Mouse (Mus musculus) forebrain, embryonic 12.5 days (tissue): Measurements from ENCODE around the gene Acss2. TPM values are rescaled to one million over a fixed set of nuclear protein-coding genes. Genes with fewer than 3 reads are reported as not detected.
"Not testable (repeated sequence)": the region's sequence is repeated elsewhere in the genome, so short reads cannot be mapped to it uniquely, and the experiment has no call there.

Experiments
- ATAC-seq: fragments of 200-750 bp; cut with Nextera tagmentation; 2 replicates; pipeline ENCODE4 v1.8.0; 2017; ENCODE audit warnings: moderate TSS enrichment; ENCODE audit not compliant: low FRiP score
- H3K27ac ChIP-seq: fragments of 300-500 bp; sonication (generic); 2 replicates; pipeline ENCODE4 v1.5.1; 2016; ENCODE audit warnings: mild to moderate bottlenecking
- H3K27me3 ChIP-seq: fragments of 300-500 bp; sonication (generic); 2 replicates; pipeline ENCODE4 v1.6.1; 2016; ENCODE audit warnings: mild to moderate bottlenecking
- H3K36me3 ChIP-seq: fragments of 300-500 bp; sonication (generic); replicated peaks from 2 replicates; pipeline ENCODE4 v1.6.1; 2016; ENCODE audit warnings: mild to moderate bottlenecking
- H3K4me1 ChIP-seq: fragments of 300-500 bp; sonication (generic); 2 replicates; pipeline ENCODE4 v1.6.1; 2016
- H3K4me2 ChIP-seq: fragments of 300-500 bp; sonication (generic); 2 replicates; pipeline ENCODE4 v1.6.1; 2016; ENCODE audit warnings: mild to moderate bottlenecking, moderate library complexity
- H3K4me3 ChIP-seq: fragments of 300-500 bp; sonication (generic); replicated peaks from 2 replicates; pipeline ENCODE4 v1.5.1; 2016; ENCODE audit warnings: mild to moderate bottlenecking
- H3K9ac ChIP-seq: fragments of 300-500 bp; sonication (generic); 2 replicates; pipeline ENCODE4 v1.6.1; 2016; ENCODE audit warnings: mild to moderate bottlenecking
- H3K9me3 ChIP-seq: fragments of 300-500 bp; sonication (generic); 2 replicates; pipeline ENCODE4 v1.6.1; 2016
- WGBS: fragments of 180-500 bp; shearing (Covaris S2); methylation state at CpG from one replicate; pipeline ENCODE4 v1.1.7; 2016; 5-methylcytosine and 5-hydroxymethylcytosine counted together
- polyA plus RNA-seq: library from polyadenylated mRNA; unstranded; fragments of >200 nt; fragmentation: Nextera tagmentation; extraction: Ambion mirVana; gene quantifications from 2 replicates; pipeline ENCODE4 v1.2.1, GENCODE M21; 2016

Acss2 gene
- polyA plus RNA-seq, 1 experiment from 2014 or later = 22.5 TPM

GRCm38 (mm10) chr2:155513543-155513942, 4.2 kb upstream of the Acss2 start:
- Histone ChIP-seq H3K36me3 (no peaks in the 10 kb centered on the region), H3K27me3 (peaks cover 5% of the 10 kb centered on the region; the same call in 1 of the 2 replicates), H3K4me1 (peaks cover 38% of the 10 kb centered on the region), H3K4me3 (peak overlapping the region; percentile 55), H3K4me2 (peak overlapping the region; percentile 83), H3K9ac (peak overlapping the region; percentile 75; the same call in 1 of the 2 replicates), H3K9me3 (no peaks in the 10 kb centered on the region), H3K27ac (no peak overlapping the region)
- 68% methylated on average over 5 of the region's 5 CpGs for WGBS
- no peak for ATAC-seq

GRCm38 (mm10) chr2:155514666-155515065, 3.1 kb upstream of the Acss2 start:
- Histone ChIP-seq H3K36me3 (no peaks in the 10 kb centered on the region), H3K9ac (peak overlapping the region; percentile 75), H3K4me1 (peaks cover 42% of the 10 kb centered on the region), H3K9me3 (no peaks in the 10 kb centered on the region), H3K4me2 (peak overlapping the region; percentile 83), H3K27ac (peak overlapping the region; percentile 44; the same call in 1 of the 2 replicates), H3K4me3 (peak overlapping the region; percentile 55), H3K27me3 (peaks cover 5% of the 10 kb centered on the region; the same call in 1 of the 2 replicates)
- peak; percentile 60 for ATAC-seq
- 0% methylated on average over 23 of the region's 23 CpGs for WGBS

GRCm38 (mm10) chr2:155515941-155516340, 1.8 kb upstream of the Acss2 start:
- H3K4me3 ChIP-seq = no peak overlapping the region
- H3K9me3 ChIP-seq = no peaks in the 10 kb centered on the region
- H3K27ac ChIP-seq = no peak overlapping the region
- H3K4me2 ChIP-seq = no peak overlapping the region
- peaks cover 42% of the 10 kb centered on the region for H3K4me1 ChIP-seq
- whole genome bisulfite sequencing = 5% methylated on average over 1 of the region's 1 CpGs
- H3K9ac ChIP-seq = no peak overlapping the region; the same call in 1 of the 2 replicates
- H3K27me3 ChIP-seq = peaks cover 5% of the 10 kb centered on the region; the same call in 1 of the 2 replicates
- no peak for ATAC-seq
- no peaks in the 10 kb centered on the region for H3K36me3 ChIP-seq

- peaks cover 5% of the 10 kb centered on the region; the same call in 1 of the 2 replicates for H3K27me3 ChIP-seq
- peak overlapping the region; percentile 81 for H3K27ac ChIP-seq
- H3K9me3 ChIP-seq = no peaks in the 10 kb centered on the region
- peak overlapping the region; percentile 79 for H3K4me2 ChIP-seq
- no peak for ATAC-seq
- H3K9ac ChIP-seq = peak overlapping the region; percentile 64
- H3K4me3 ChIP-seq = peak overlapping the region; percentile 67
- H3K36me3 ChIP-seq = no peaks in the 10 kb centered on the region
- 26% methylated on average over 18 of the region's 18 CpGs for WGBS
- H3K4me1 ChIP-seq = peaks cover 28% of the 10 kb centered on the region
These were observed 953 bp downstream of the Acss2 start for GRCm38 (mm10) chr2:155518531-155519270.

- Histone ChIP-seq H3K9me3 (no peaks in the 10 kb centered on the region), H3K36me3 (no peaks in the 10 kb centered on the region), H3K4me1 (peaks cover 3% of the 10 kb centered on the region), H3K27ac (no peak overlapping the region), H3K4me2 (no peak overlapping the region), H3K4me3 (no peak overlapping the region), H3K9ac (no peak overlapping the region), H3K27me3 (no peaks in the 10 kb centered on the region)
- no peak for ATAC-seq
- 62% methylated on average over 5 of the region's 5 CpGs for WGBS
These were observed 6.0 kb downstream of the Acss2 start for GRCm38 (mm10) chr2:155523706-155524105.

- H3K27ac ChIP-seq = no peak overlapping the region
- H3K4me2 ChIP-seq = no peak overlapping the region
- H3K9me3 ChIP-seq = no peaks in the 10 kb centered on the region
- H3K4me1 ChIP-seq = no peaks in the 10 kb centered on the region
- H3K27me3 ChIP-seq = no peaks in the 10 kb centered on the region
- H3K36me3 ChIP-seq = no peaks in the 10 kb centered on the region
- H3K4me3 ChIP-seq = no peak overlapping the region
- ATAC-seq = no peak
- no peak overlapping the region for H3K9ac ChIP-seq
- WGBS = 85% methylated on average over 1 of the region's 1 CpGs
These were observed 6.6 kb downstream of the Acss2 start for GRCm38 (mm10) chr2:155524378-155524777.

- Histone ChIP-seq H3K27me3 (no peaks in the 10 kb centered on the region), H3K9ac (no peak overlapping the region), H3K9me3 (no peaks in the 10 kb centered on the region), H3K4me1 (no peaks in the 10 kb centered on the region), H3K36me3 (no peaks in the 10 kb centered on the region), H3K27ac (no peak overlapping the region), H3K4me2 (no peak overlapping the region), H3K4me3 (no peak overlapping the region)
- no peak for ATAC-seq
- WGBS = 86% methylated on average over 5 of the region's 5 CpGs
These were observed 9.6 kb downstream of the Acss2 start for GRCm38 (mm10) chr2:155527367-155527766.

GRCm38 (mm10) chr2:155536292-155536691, 18.5 kb downstream of the Acss2 start:
- Histone ChIP-seq H3K4me3 (no peak overlapping the region), H3K27ac (no peak overlapping the region), H3K9ac (no peak overlapping the region), H3K4me1 (no peaks in the 10 kb centered on the region), H3K4me2 (no peak overlapping the region), H3K9me3 (no peaks in the 10 kb centered on the region), H3K36me3 (no peaks in the 10 kb centered on the region), H3K27me3 (no peaks in the 10 kb centered on the region)
- ATAC-seq = no peak

- WGBS = 85% methylated on average over 5 of the region's 5 CpGs
- Histone ChIP-seq H3K4me3 (no peak overlapping the region), H3K9ac (no peak overlapping the region), H3K36me3 (no peaks in the 10 kb centered on the region), H3K9me3 (no peaks in the 10 kb centered on the region), H3K27ac (no peak overlapping the region), H3K27me3 (no peaks in the 10 kb centered on the region), H3K4me1 (no peaks in the 10 kb centered on the region), H3K4me2 (no peak overlapping the region)
- no peak for ATAC-seq
These were observed 20.2 kb downstream of the Acss2 start for GRCm38 (mm10) chr2:155537761-155538462.

GRCm38 (mm10) chr2:155538463-155539057, 20.8 kb downstream of the Acss2 start:
- not testable (repeated sequence) for H3K4me1 ChIP-seq, H3K9ac ChIP-seq, H3K4me3 ChIP-seq, H3K27me3 ChIP-seq, H3K4me2 ChIP-seq, H3K9me3 ChIP-seq, H3K36me3 ChIP-seq, H3K27ac ChIP-seq, ATAC-seq
- 81% methylated on average over 19 of the region's 19 CpGs for WGBS

- no peak overlapping the region for H3K4me2 ChIP-seq
- no peak overlapping the region for H3K4me3 ChIP-seq
- no peaks in the 10 kb centered on the region for H3K9me3 ChIP-seq
- H3K4me1 ChIP-seq = no peaks in the 10 kb centered on the region
- H3K27ac ChIP-seq = no peak overlapping the region
- no peaks in the 10 kb centered on the region for H3K27me3 ChIP-seq
- ATAC-seq = no peak
- H3K36me3 ChIP-seq = no peaks in the 10 kb centered on the region
- no peak overlapping the region for H3K9ac ChIP-seq
These were observed 21.9 kb downstream of the Acss2 start for GRCm38 (mm10) chr2:155539696-155540095.

- H3K36me3 ChIP-seq = no peaks in the 10 kb centered on the region
- no peak overlapping the region for H3K27ac ChIP-seq
- no peaks in the 10 kb centered on the region for H3K9me3 ChIP-seq
- WGBS = 75% methylated on average over 6 of the region's 6 CpGs
- no peak overlapping the region for H3K4me2 ChIP-seq
- H3K4me3 ChIP-seq = no peak overlapping the region
- no peak for ATAC-seq
- H3K4me1 ChIP-seq = no peaks in the 10 kb centered on the region
- H3K9ac ChIP-seq = no peak overlapping the region
- no peaks in the 10 kb centered on the region for H3K27me3 ChIP-seq
These were observed 23.2 kb downstream of the Acss2 start for GRCm38 (mm10) chr2:155540822-155541458.
